Mouse (Mus musculus): ENCODE measurements around the gene Eprs. TPM values are rescaled to one million over a fixed set of nuclear protein-coding genes. Genes with fewer than 3 reads are reported as not detected.

The Eprs gene
- 59.7 TPM for polyA plus RNA-seq (2014; fragmentation: Illumina TruSeq; extraction: RNeasy Lipid Tissue Mini Kit (QIAGEN cat#74804); ENCODE audit: low read depth, low replicate concordance)

DNA sequence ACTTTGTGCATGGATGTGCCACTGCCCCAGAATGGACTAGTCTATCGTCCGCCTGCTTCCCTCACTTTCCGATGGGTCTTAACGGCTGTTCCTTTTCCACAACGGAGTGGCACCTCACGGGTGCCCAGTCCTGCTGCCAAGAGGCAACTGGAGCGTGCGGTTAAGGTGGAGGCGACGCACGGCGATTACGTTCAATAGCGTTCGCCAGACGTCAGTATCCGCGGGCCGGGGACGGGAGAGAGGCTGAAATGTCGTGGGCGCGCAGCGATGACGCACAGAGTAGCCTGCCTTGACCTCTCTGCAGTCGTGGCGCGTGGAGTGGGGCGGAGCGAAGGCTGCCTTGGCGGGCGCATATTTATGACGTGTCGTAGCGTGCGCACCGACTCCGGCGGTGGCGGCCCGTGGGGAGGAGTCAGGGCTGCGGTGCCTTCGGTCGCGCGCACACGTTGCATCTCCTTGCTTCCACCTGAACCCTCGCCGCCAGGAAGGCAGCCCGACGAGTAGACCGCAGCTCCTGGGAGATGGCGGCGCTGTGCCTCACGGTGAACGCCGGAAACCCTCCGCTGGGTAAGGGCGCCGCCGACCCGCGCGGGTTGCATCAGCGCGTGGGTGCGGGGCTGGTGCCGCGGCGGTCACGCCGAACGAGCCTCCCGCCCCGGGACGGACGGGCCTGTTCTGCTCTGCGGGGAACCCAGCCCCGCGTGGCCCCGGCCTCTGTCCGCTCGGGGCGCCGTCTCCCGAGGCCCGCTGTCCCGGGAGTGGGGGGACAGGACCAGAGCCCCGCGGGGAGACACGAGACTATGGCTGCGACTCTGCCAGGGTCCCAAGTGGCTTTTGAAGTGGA, at the start of gene Eprs:
Eprs (plus strand) TSS at position 368 of the 844 bp plus-strand sequence.

DNA sequence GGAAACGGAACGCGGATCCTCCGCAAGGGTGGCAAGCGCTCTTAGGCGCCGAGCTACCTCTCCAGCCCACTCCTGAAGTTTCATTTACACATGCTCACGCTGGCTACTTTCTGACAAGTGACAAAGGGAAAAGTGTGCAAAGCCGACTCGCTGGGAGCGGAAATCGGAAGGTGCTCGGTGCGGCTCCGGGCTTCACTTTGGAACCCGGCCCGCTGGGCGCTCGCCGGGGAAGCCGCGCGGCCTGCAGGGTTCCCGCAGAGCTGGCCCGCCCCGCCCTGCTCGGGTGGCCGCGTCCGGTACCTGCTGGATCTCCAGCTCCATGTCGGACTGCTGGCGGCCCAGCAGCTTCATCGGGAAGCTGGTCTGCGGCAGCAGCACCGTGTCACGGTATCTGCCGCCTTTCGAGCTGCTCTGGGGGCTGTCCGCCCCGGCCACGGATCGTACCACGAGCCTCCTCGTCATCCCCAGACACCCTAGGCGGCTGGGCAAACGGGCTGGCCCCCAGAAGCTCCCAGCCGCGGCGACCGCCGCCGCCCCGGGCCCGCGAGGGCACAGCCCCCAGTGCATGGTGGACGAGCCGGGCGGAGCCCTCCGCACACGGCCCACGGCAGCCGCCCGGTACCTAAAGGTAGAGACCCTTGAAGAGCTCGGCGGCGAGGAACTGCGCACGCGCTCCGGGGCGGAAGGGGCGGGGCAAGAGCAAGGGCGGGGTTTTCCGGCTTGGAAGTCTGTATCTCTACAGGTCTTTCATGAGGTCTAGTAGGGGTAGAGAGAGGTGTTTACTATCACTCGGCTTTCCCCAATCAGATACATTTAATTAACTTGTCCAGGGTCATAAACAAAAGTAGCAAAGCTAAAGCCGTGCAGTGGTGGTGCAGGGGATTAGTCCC, 33.9 kb upstream of the Eprs start, which contains the start of gene Iars2:
Iars2 (minus strand) TSS at position 676 of the 890 bp plus-strand sequence.

DNA sequence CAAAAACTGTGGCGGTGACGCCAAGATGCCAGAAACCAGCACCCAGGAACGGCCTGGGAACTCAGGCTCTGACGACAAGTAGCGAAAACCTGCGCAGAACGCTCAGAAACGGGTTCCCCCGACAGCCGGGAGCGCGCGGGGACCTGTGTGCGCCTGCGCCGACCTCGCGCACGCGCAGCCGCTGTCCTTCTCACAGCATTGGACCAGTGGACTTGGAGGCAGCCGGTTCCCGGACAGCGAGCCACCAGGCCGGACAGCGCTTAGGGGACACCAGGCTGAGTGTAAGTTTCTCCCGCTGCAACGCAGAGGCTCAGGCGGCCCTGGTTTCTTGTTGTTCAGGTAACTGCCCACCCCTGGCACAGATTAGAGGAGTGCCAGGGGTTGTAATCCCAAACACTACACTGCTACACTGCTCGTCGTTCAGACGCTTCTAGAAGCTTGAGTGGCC, 30.8 kb upstream of the Eprs start, which contains the start of gene Bpnt1:
Bpnt1 (plus strand) TSS at position 167 of the 448 bp plus-strand sequence.

DNA sequence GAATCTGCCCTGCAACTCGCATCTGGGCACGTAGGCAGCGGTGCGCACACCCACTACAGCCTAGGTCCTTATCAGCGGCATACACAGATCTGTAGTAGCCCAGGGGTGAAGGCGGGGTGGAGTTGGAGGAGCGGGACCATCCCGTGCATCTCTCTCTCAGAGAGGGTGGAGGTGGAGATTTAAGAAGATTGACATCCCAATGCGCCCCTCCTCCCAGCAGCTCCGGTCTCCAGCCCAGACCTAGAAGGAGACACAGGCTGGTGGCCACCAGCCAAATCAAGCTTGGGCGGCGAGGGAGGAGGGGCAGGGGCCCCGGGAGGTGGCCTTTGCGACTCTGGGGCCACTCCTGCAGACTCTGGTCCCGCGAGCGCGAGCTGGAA, 91.7 kb downstream of the Eprs start, which contains the start of gene Slc30a10:
Slc30a10 (plus strand) TSS at position 274 of the 380 bp plus-strand sequence.

Other genes with a start within 250 kb of the Eprs start
- 11.3 TPM for gene Rab3gap2, start 158.9 kb upstream of the Eprs start, polyA plus RNA-seq (2014; fragmentation: Illumina TruSeq; extraction: RNeasy Lipid Tissue Mini Kit (QIAGEN cat#74804); ENCODE audit: low read depth, low replicate concordance)
- 37.4 TPM for gene Iars2, start 33.6 kb upstream of the Eprs start, polyA plus RNA-seq (2014; fragmentation: Illumina TruSeq; extraction: RNeasy Lipid Tissue Mini Kit (QIAGEN cat#74804); ENCODE audit: low read depth, low replicate concordance)
- gene Bpnt1, start 30.9 kb upstream of the Eprs start, polyA plus RNA-seq (2014; fragmentation: Illumina TruSeq; extraction: RNeasy Lipid Tissue Mini Kit (QIAGEN cat#74804); ENCODE audit: low read depth, low replicate concordance), result 411 TPM
- gene Slc30a10, start 91.8 kb downstream of the Eprs start, polyA plus RNA-seq (2014; fragmentation: Illumina TruSeq; extraction: RNeasy Lipid Tissue Mini Kit (QIAGEN cat#74804); ENCODE audit: low read depth, low replicate concordance), result not detected

Data from kidney, adult 10 weeks (tissue).